Mouse (Mus musculus) lung, adult 18-20 months (tissue): ENCODE data around the gene Gm20388.
"Not testable (repeated sequence)": the region's sequence is repeated elsewhere in the genome, so short reads cannot be mapped to it uniquely, and the experiment has no call there.

Experiments
- DNase-seq, 2 experiments: peaks; one replicate each; pipeline ENCODE4 v3.0.0; 2022; ENCODE audit warnings: mixed read lengths in 2 of 2

The Gm20388 gene

GRCm38 (mm10) chr8:124173688-124174087, 4263.0 kb downstream of the Gm20388 start:
- no peak for DNase-seq

- DNase-seq = no peak
Observed at GRCm38 (mm10) chr8:124176133-124176532, 4265.5 kb downstream of the Gm20388 start.

DNA sequence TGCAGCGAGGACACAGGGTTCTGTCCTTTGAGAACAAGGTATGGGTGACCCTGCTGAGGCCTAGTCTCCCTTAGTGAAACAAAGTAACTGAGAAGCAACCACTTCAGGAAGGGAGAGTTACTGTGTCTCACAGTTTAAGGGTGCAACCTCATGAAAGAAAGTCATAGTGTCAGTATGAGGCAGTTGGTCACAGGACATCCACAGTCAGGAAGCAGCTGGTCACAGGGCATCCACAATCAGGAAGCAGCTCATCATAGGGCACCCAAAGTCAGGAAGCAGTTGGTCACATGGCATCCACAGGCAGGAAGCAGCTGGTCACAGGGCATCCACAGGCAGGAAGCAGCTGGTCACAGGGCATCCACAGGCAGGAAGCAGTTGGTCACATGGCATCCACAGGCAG, 4266.5 kb downstream of the Gm20388 start:
- not testable (repeated sequence) for DNase-seq

GRCm38 (mm10) chr8:124180681-124181445, 4270.2 kb downstream of the Gm20388 start:
- DNase-seq = no peak

DNA sequence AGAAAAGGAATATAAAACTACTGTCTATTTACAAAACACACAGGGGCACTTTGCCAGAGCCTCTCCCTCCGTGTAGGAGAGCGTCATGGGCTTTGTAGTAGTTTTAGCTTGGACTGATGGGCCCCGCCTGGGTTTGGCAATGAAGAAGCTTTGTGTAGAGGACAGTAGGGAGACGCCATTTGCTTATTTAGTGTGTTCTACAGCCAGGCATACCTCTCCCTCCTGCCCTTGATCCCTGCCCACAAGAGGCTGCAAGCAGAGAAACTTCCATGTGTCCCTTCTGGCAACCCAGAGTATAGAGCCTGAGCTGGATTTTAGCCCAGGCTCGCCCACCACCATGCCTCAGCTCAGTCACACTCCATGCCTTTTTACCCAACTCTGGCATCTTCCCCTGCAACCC, 4271.1 kb downstream of the Gm20388 start:
- peak in 1 of 2 experiments; percentile 20 for DNase-seq

GRCm38 (mm10) chr8:124182224-124182623, 4271.6 kb downstream of the Gm20388 start:
- peak; percentile 79 to 88 for DNase-seq

DNA sequence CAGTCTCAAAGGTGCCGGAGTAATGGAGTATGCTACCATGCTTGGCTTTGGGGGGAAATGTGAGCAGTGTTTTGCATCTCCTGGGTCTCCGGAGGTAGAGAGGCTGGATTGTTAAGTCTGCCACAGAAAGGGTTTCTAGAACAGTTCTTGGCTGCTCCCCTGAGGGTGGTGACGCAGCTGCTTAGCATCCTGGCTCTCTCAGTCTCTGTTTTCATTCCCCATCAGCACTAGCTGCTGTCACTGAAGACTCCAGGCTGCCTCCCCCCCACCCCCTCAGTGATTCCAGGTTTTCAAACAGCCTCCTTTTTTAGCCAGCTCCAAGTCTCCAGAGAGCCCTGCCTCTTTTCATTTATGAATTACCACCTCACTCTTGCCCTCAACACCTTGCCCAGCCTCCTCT, 4273.4 kb downstream of the Gm20388 start:
- peak; percentile 22 to 38 for DNase-seq

GRCm38 (mm10) chr8:124184507-124184906, 4273.9 kb downstream of the Gm20388 start:
- DNase-seq = no peak

- no peak for DNase-seq
Observed at GRCm38 (mm10) chr8:124185081-124185480, 4274.4 kb downstream of the Gm20388 start.

DNA sequence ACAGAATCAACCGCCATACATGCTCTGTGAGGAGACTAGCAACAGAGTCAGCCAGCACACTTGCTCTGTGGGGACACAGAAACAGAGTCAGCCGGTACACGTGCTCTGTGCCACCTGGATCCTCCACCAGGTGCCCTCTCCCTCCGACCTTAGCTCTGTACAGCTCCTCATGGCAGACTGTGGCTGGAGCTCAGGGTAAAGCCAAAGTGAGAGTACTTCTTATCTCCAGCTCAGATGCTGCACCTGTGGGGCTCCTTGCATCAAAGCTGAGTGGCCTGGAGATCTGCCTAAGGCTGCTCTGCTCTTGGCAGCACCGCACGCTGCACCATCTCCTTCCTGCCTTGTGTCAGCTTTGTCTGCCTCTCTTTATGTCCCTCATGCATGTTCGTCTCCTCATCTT, 4279.7 kb downstream of the Gm20388 start:
- DNase-seq = no peak

GRCm38 (mm10) chr8:124192242-124192641, 4281.6 kb downstream of the Gm20388 start:
- DNase-seq = no peak

DNA sequence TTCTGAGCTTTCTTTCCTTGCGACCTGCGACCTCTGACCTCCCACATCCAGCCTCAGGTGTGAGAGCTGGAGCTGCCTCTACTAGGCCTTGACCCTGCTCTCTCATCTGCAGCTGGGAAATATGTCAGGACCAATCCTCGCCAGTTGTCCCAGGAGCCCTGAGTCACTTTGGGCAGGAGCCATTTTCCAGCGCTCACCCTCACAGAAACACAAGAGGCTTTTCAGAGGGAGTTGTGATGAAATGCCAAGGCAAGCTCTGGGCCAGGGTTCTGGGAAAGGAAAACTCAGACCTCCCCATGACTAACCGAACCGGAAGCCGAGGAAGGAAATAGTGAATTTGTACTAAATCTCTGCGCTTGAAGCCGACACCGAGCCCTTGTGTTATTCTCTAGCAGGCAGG, 4282.3 kb downstream of the Gm20388 start:
- peak; percentile 71 to 82 for DNase-seq

DNA sequence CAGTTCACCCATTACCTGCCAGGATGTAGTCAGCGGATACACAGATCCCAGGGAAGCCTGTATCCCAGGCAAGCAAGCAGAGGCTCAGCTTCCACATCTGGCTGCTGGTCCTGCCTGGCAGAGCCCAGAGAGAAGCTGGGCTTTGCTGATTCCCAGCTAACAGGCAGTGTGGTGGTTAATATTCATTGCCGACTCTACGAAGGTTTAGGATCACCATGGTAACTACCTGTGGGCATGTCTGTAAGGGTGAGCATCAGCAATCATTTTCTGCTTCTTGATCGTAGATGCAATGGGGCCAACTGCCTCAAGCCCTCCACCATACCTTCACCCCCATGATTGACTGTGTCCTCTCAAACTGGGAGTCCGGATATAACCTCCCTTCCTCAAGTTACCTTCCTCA, 4283.4 kb downstream of the Gm20388 start:
- no peak for DNase-seq

- DNase-seq = peak; percentile 61 to 70
Observed at GRCm38 (mm10) chr8:124196195-124196594, 4285.6 kb downstream of the Gm20388 start.

- DNase-seq = peak in 1 of 2 experiments; percentile 25
Observed at GRCm38 (mm10) chr8:124196797-124197196, 4286.2 kb downstream of the Gm20388 start.

- no peak for DNase-seq
Observed at GRCm38 (mm10) chr8:124198230-124198629, 4287.6 kb downstream of the Gm20388 start.

DNA sequence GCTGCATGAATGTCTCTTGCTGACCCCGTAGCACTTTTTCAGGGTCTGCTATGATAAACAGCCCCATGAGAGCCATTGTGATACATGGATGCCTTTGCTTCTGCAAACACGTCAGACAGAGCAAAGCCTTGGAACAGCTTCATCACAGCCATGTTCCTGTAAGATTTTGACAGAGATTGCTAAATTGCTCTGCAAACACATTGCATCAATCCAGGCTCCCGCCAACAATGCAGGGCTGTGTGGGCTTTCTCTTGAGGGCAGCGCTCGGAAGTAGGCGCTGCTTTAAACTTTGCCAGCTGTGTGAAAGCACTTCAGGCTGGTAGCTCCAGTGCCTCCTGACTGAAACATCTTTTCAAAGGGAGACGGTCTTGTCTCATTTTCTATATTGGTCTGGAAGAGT, 4289.8 kb downstream of the Gm20388 start:
- peak; percentile 70 to 80 for DNase-seq

DNA sequence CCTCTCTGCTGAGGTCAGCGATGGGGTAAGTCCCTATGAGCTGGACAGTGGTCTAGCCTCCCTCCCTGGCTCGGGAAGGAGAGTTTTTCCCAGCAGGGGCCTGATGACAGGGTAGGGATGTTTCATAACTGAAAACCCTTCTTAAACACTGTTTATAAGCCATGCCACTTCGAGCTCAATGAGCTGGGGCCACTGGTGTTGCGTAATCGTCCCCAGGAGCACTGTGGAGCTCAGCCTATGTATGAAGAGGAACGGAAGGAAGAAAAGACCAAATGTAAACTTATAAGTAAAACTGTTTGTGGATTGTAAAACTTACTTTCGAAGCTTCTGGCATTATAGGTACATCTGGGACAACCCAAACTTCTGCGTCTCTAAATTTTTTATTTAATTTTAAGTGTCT, 4291.1 kb downstream of the Gm20388 start:
- peak; percentile 71 to 76 for DNase-seq

- no peak for DNase-seq
Observed at GRCm38 (mm10) chr8:124202895-124203294, 4292.3 kb downstream of the Gm20388 start.

DNA sequence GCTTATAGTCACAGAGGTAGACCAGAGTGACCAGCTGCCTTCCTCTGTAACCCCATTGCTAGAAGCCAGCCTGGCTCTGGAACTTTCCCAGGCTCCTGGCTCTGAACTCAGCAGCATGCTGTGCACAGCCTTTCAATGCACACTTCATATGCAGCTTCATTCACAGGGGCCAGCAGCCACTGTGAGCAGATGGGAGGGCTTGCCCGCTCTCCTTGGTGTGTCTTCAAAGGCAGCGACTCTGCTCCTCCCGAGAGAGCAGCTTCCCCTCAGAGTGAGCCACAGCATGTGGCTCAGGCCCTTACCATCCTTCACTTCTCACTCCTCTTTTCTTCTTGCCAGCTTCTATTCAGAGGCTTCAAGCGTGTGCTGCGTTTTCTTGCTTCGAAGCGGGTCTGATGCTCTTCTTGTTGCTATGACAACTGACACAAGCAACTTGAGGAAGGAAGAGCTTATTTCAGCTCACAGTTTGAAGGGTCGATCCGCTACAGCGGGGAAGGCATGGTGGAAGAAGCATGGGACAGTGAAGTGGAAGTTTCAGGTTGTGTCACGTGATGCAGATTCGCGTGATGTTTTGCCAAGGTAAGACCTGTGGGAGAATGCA, 4293.5 kb downstream of the Gm20388 start:
- no peak for DNase-seq

- no peak for DNase-seq
Observed at GRCm38 (mm10) chr8:124212148-124212547, 4301.5 kb downstream of the Gm20388 start.

DNA sequence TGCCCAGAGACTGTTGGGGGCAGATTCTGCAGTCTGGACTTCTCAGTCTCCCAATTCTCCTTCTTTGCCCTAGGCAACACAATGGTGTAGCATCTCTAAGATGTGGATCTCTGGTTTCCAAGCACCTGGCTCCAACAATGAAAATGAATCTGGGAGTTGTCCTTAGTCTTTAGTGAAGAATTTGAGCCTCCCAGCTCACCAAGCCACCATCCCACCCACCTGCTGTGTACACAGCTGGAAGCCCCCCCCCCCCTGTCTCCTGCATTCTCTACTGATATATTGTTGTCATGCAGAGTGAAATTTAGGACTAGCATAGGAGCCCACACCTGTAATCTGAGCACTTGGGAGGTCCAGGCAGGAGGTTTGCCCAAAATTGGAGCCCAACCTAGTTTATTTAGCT, 4306.3 kb downstream of the Gm20388 start:
- no peak for DNase-seq

DNA sequence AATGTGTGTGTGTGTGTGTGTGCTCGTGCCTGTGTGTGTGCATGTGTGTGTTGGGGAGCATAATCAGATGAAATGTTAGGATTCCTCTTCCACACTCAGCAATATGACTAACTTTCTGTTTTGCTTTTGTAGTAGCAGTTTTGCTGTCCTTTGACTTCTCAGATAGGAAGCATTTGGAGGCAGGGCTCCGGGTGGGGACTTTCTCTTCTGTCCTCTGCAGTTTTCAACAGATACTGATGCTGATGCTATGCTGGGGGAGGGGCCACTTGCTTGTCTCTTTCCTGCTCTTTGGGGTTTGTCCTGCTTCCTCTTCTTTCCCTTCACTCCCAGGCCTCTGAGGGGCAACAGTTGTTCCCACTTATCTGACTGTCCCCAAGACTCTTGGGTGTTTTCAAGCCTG, 4319.2 kb downstream of the Gm20388 start:
- DNase-seq = no peak

GRCm38 (mm10) chr8:124230496-124231175, 4320.0 kb downstream of the Gm20388 start:
- no peak for DNase-seq
